In the genomic region with DNA sequence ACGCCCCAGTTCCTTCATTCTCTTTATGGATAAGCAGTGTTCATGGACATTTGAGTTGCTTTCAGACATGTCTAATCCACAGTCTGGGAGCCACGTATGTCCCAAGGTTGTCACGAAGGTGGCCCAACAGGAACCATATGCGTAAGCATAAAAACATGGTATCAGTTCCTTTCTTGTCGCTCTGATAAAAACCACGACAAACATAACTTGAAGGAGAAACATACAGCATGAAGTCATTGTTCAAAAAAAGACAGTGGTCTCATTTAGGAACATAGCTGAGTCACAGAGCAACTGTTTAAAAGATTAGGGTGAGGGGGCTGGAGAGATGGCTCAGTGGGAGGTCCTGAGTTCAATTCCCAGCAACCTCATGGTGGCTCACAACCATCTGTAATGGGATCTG, we compare ENCODE assay signal across 22 mouse cellular contexts. TPM values are rescaled to one million over a fixed set of nuclear protein-coding genes. Genes with fewer than 3 reads are reported as not detected.
DNase-seq lines count a peak whose midpoint lies in the region; ATAC-seq and TF ChIP-seq lines count a peak whose summit lies in the region.
"Had no signal": no experiment of that assay in that cellular context is flagged by ENCODE, and none has a peak within 500 bp of the region (broad histone marks: within the 10 kb centered on the region; RNA-seq: fewer than 3 reads in every experiment).

No protein-coding gene starts in this region.

- TF ChIP-seq POLR2A in MEL (IDR thresholded peaks at IDR 0.05; ENCODE audit: control insufficient read depth in 1 of 2, insufficient read depth in 1 of 2, low read depth in 1 of 2, low read length in 2 of 2, poor library complexity in 1 of 2) = no peak

- peak; percentile 63 for DNase-seq in A20 (ENCODE audit: low read depth, low spot score)
- peak; percentile 44 for DNase-seq in MEL (ENCODE audit: low read depth, low spot score)
- DNase-seq in splenic B cell, adult 2 months (ENCODE audit: low read depth, low spot score) = peak; percentile 66
- no peak for DNase-seq in heart, postnatal 4 days
- DNase-seq in heart, adult 8-10 months (ENCODE audit: low spot score) = no peak
- DNase-seq: adrenal gland, adult 8-10 months; adrenal gland, postnatal 36 days; cerebellum, adult 11-12 months; cerebellum, adult 9-10 months; cerebellum, postnatal 25 days; gastrocnemius, postnatal 10 days; heart, adult 2 months; heart, postnatal 36 days had no signal

- TF ChIP-seq CTCF in MEL (IDR thresholded peaks at IDR 0.05 in 2 of 3, conservative IDR thresholded peaks at IDR 0.05 in 1 of 3; ENCODE audit: control insufficient read depth in 1 of 3, insufficient read depth in 1 of 3, low read depth in 2 of 3, low read length in 3 of 3, poor library complexity in 1 of 3, severe bottlenecking in 1 of 3) = no peak

- peaks cover 7 to 14% of the 10 kb centered on the region in 2 experiments; a peak in 3 of 4 replicates for H3K4me1 ChIP-seq in MEL (ENCODE audit: control insufficient read depth in 1 of 2, insufficient read depth in 2 of 2, low read length in 2 of 2)
- peaks cover 50% of the 10 kb centered on the region for H3K4me1 ChIP-seq in liver, embryonic 12.5 days

- no peak overlapping the region for H3K4me2 ChIP-seq in liver, embryonic 12.5 days
- H3K4me2 ChIP-seq: embryonic facial prominence, embryonic 13.5 days; forebrain, embryonic 12.5 days; heart, embryonic 12.5 days; hindbrain, embryonic 12.5 days had no signal

- peaks cover 7% of the 10 kb centered on the region for H3K79me2 ChIP-seq in MEL (ENCODE audit: control insufficient read depth, insufficient read depth, low read length, poor library complexity)

- peaks cover 0 to 11% of the 10 kb centered on the region in 2 experiments; a peak in 2 of 4 replicates for H3K36me3 ChIP-seq in MEL (ENCODE audit: control insufficient read depth in 1 of 2, insufficient read depth in 2 of 2, low read length in 2 of 2)
- H3K36me3 ChIP-seq in splenic B cell, adult 2 months (ENCODE audit: control insufficient read depth, insufficient read depth, low read length, poor library complexity, severe bottlenecking) = peaks cover 9% of the 10 kb centered on the region
- H3K36me3 ChIP-seq in liver, embryonic 12.5 days = peaks cover 22% of the 10 kb centered on the region

- peak overlapping the region; percentile 1; the same call in 1 of the 2 replicates for H3K27ac ChIP-seq in MEL (ENCODE audit: control insufficient read depth, low read depth, low read length)
- H3K27ac ChIP-seq in liver, embryonic 12.5 days = no peak overlapping the region
- H3K27ac ChIP-seq: embryonic facial prominence, embryonic 13.5 days; forebrain, embryonic 12.5 days; heart, adult 2 months; hindbrain, embryonic 12.5 days had no signal

- no peak overlapping the region for H3K9ac ChIP-seq in MEL (ENCODE audit: control insufficient read depth, low read depth, low read length, poor library complexity, severe bottlenecking)
- H3K9ac ChIP-seq in liver, embryonic 12.5 days = no peak overlapping the region
- H3K9ac ChIP-seq: embryonic facial prominence, embryonic 13.5 days; forebrain, embryonic 12.5 days; heart, embryonic 12.5 days; hindbrain, embryonic 12.5 days had no signal

- peak in 1 of 2 experiments; percentile 7; a peak in 1 of 4 replicates for TF ChIP-seq EP300 in MEL (IDR thresholded peaks at IDR 0.05; ENCODE audit: low read depth in 1 of 2, low read length in 2 of 2)

- H3K9me3 ChIP-seq in MEL (replicated peaks; ENCODE audit: insufficient read depth, low read length) = no peaks in the 10 kb centered on the region
- no peaks in the 10 kb centered on the region for H3K9me3 ChIP-seq in liver, embryonic 12.5 days (replicated peaks)
- H3K9me3 ChIP-seq: embryonic facial prominence, embryonic 13.5 days; forebrain, embryonic 12.5 days; heart, embryonic 12.5 days; hindbrain, embryonic 12.5 days had no signal

- 53% methylated on average over 6 of the region's 6 CpGs for WGBS in liver, embryonic 12.5 days (ENCODE audit: insufficient replicate concordance)

- no peak for TF ChIP-seq RAD21 in MEL (IDR thresholded peaks at IDR 0.05; ENCODE audit: low read depth, low read length)

- no peaks in the 10 kb centered on the region for H3K27me3 ChIP-seq in MEL (ENCODE audit: control insufficient read depth in 1 of 2, insufficient read depth in 2 of 2, low read length in 2 of 2)
- no peaks in the 10 kb centered on the region for H3K27me3 ChIP-seq in splenic B cell, adult 2 months (ENCODE audit: control insufficient read depth, insufficient read depth, low read length, poor library complexity, severe bottlenecking)
- H3K27me3 ChIP-seq in liver, embryonic 12.5 days (replicated peaks) = no peaks in the 10 kb centered on the region
- H3K27me3 ChIP-seq: embryonic facial prominence, embryonic 13.5 days; forebrain, embryonic 12.5 days; heart, embryonic 12.5 days; hindbrain, embryonic 12.5 days had no signal

- ATAC-seq in granulocyte monocyte progenitor cell, adult 5-6 weeks (replicated peaks; ENCODE audit: poor library complexity, severe bottlenecking) = peak; percentile 37
- no peak for ATAC-seq in liver, embryonic 12.5 days
- ATAC-seq: forebrain, embryonic 16.5 days; hindbrain, embryonic 16.5 days; inflammation-experienced regulatory T-cells, adult 6 months had no signal

- H3K4me3 ChIP-seq in MEL (ENCODE audit: control insufficient read depth in 1 of 2, insufficient read depth in 1 of 2, low read depth in 2 of 2, low read length in 2 of 2) = no peak overlapping the region
- no peak overlapping the region for H3K4me3 ChIP-seq in liver, embryonic 12.5 days
- H3K4me3 ChIP-seq: embryonic facial prominence, embryonic 13.5 days; forebrain, embryonic 12.5 days; heart, adult 2 months; heart, embryonic 12.5 days; hindbrain, embryonic 12.5 days had no signal

TF ChIP-seq in MEL, 35 proteins besides CTCF, POLR2A, EP300 and RAD21 (continues in another document):
- TF ChIP-seq USF1 (IDR thresholded peaks at IDR 0.05; ENCODE audit: low read depth, low read length) (no peak), CHD1 (IDR thresholded peaks at IDR 0.05; ENCODE audit: low read depth, low read length) (no peak), TAL1 (IDR thresholded peaks at IDR 0.05; ENCODE audit: low read length) (no peak), MXI1 (IDR thresholded peaks at IDR 0.05; ENCODE audit: low read depth, low read length) (no peak), ETS1 (IDR thresholded peaks at IDR 0.05; ENCODE audit: low read depth, low read length) (peak; percentile 48), ZKSCAN1 (IDR thresholded peaks at IDR 0.05; ENCODE audit: low read depth, low read length) (no peak), RCOR1 (IDR thresholded peaks at IDR 0.05; ENCODE audit: low read depth, low read length) (no peak), MAZ (IDR thresholded peaks at IDR 0.05; ENCODE audit: low read depth, low read length) (no peak)

RNA-seq across cellular contexts. Expression of a gene that starts 4.1 kb away (rescaled TPM):
- 48.5 and 48.7 TPM in 2 replicates for total RNA-seq in MEL (2012; rRNA removed)
- polyA plus RNA-seq in MEL (2012; ENCODE audit: insufficient read depth in 1 of 2, insufficient read length in 2 of 2, low read depth in 1 of 2, low replicate concordance in 2 of 2, missing spikeins in 1 of 2) = 10 to 100 TPM in 1 of 2 experiments, not detected in 1; 66.5 TPM
- 51.5 and 61.2 TPM in 2 replicates for total RNA-seq in granulocyte monocyte progenitor cell, adult 5-6 weeks (2014; fragmentation: Nextera tagmentation)
- total RNA-seq in granulocyte monocyte progenitor cell, adult 5-6 weeks (2017) = 36.6 and 40.8 TPM in 2 replicates
- 10 to 100 TPM; 52.2 to 59.8 TPM for total RNA-seq in heart, postnatal 4 days (2021)
- polyA plus RNA-seq in liver, embryonic 12.5 days (2016; fragmentation: Nextera tagmentation; extraction: Ambion mirVana) = 67.4 and 71.1 TPM in 2 replicates
- 10 to 100 TPM; 83.3 to 91.3 (median 85.0) TPM for total RNA-seq in heart, adult 8-10 months (2022)

RNA-seq across cellular contexts. Expression of a gene that starts 21.3 kb away (rescaled TPM):
- 23.3 and 24.5 TPM in 2 replicates for total RNA-seq in MEL (2012; rRNA removed)
- 10 to 100 TPM in 1 of 2 experiments, not detected in 1; 31.2 TPM for polyA plus RNA-seq in MEL (2012; ENCODE audit: insufficient read depth in 1 of 2, insufficient read length in 2 of 2, low read depth in 1 of 2, low replicate concordance in 2 of 2, missing spikeins in 1 of 2)
- 6.3 and 11.1 TPM in 2 replicates for total RNA-seq in granulocyte monocyte progenitor cell, adult 5-6 weeks (2014; fragmentation: Nextera tagmentation)
- total RNA-seq in granulocyte monocyte progenitor cell, adult 5-6 weeks (2017) = 5.0 and 5.3 TPM in 2 replicates
- 1 to 10 TPM; 7.6 to 9.8 TPM for total RNA-seq in heart, postnatal 4 days (2021)
- polyA plus RNA-seq in liver, embryonic 12.5 days (2016; fragmentation: Nextera tagmentation; extraction: Ambion mirVana) = 36.0 and 41.2 TPM in 2 replicates
- 1 to 10 TPM; 1.2 to 3.2 (median 1.6) TPM for total RNA-seq in heart, adult 8-10 months (2022)

RNA-seq across cellular contexts. Expression of a gene that starts 21.7 kb away (rescaled TPM):
- 26.8 and 33.7 TPM in 2 replicates for total RNA-seq in MEL (2012; rRNA removed)
- polyA plus RNA-seq in MEL (2012; ENCODE audit: insufficient read depth in 1 of 2, insufficient read length in 2 of 2, low read depth in 1 of 2, low replicate concordance in 2 of 2, missing spikeins in 1 of 2) = 10 to 100 TPM in 1 of 2 experiments, not detected in 1; 48.6 TPM
- 62.1 and 116 TPM in 2 replicates for total RNA-seq in granulocyte monocyte progenitor cell, adult 5-6 weeks (2014; fragmentation: Nextera tagmentation)
- 68.2 and 68.6 TPM in 2 replicates for total RNA-seq in granulocyte monocyte progenitor cell, adult 5-6 weeks (2017)
- total RNA-seq in heart, postnatal 4 days (2021) = 10 to 100 TPM; 42.4 to 45.9 TPM
- polyA plus RNA-seq in liver, embryonic 12.5 days (2016; fragmentation: Nextera tagmentation; extraction: Ambion mirVana) = 22.2 and 23.8 TPM in 2 replicates
- 10 to 100 TPM; 29.8 to 40.8 (median 34.6) TPM for total RNA-seq in heart, adult 8-10 months (2022)

RNA-seq across cellular contexts. Expression of a gene that starts 30.2 kb away (rescaled TPM):
- total RNA-seq in MEL (2012; rRNA removed) = 53.8 and 65.1 TPM in 2 replicates
- 10 to 100 TPM in 1 of 2 experiments, not detected in 1; 95.6 TPM for polyA plus RNA-seq in MEL (2012; ENCODE audit: insufficient read depth in 1 of 2, insufficient read length in 2 of 2, low read depth in 1 of 2, low replicate concordance in 2 of 2, missing spikeins in 1 of 2)
- total RNA-seq in granulocyte monocyte progenitor cell, adult 5-6 weeks (2014; fragmentation: Nextera tagmentation) = 28.6 and 60.0 TPM in 2 replicates
- 19.4 and 20.4 TPM in 2 replicates for total RNA-seq in granulocyte monocyte progenitor cell, adult 5-6 weeks (2017)
- 10 to 100 TPM; 46.3 to 46.9 TPM for total RNA-seq in heart, postnatal 4 days (2021)
- 59.5 and 61.7 TPM in 2 replicates for polyA plus RNA-seq in liver, embryonic 12.5 days (2016; fragmentation: Nextera tagmentation; extraction: Ambion mirVana)
- 10 to 100 TPM; 32.5 to 38.4 (median 35.9) TPM for total RNA-seq in heart, adult 8-10 months (2022)

RNA-seq across cellular contexts. Expression of a gene that starts 44.9 kb away (rescaled TPM):
- 75.5 and 77.7 TPM in 2 replicates for total RNA-seq in MEL (2012; rRNA removed)
- polyA plus RNA-seq in MEL (2012; ENCODE audit: insufficient read depth in 1 of 2, insufficient read length in 2 of 2, low read depth in 1 of 2, low replicate concordance in 2 of 2, missing spikeins in 1 of 2) = 10 to 100 TPM in 1 of 2 experiments, not detected in 1; 62.8 TPM
- total RNA-seq in granulocyte monocyte progenitor cell, adult 5-6 weeks (2014; fragmentation: Nextera tagmentation) = 21.2 and 24.7 TPM in 2 replicates
- total RNA-seq in granulocyte monocyte progenitor cell, adult 5-6 weeks (2017) = 29.1 and 38.0 TPM in 2 replicates
- 10 to 100 TPM; 17.1 to 18.3 TPM for total RNA-seq in heart, postnatal 4 days (2021)
- 115 and 121 TPM in 2 replicates for polyA plus RNA-seq in liver, embryonic 12.5 days (2016; fragmentation: Nextera tagmentation; extraction: Ambion mirVana)
- total RNA-seq in heart, adult 8-10 months (2022) = 10 to 100 TPM; 20.8 to 23.4 (median 21.6) TPM

Comparison
In these comparisons a context has a peak if more than half of its experiments do, and no peak if none do; other contexts are left out.
1. DNase-seq: peak in A20 (single experiment), MEL (single experiment) and splenic B cell, adult 2 months (single experiment); none in heart, postnatal 4 days (single experiment) and heart, adult 8-10 months (single experiment).